ENCODE assay signal across 9 mouse cellular contexts in the genomic region with DNA sequence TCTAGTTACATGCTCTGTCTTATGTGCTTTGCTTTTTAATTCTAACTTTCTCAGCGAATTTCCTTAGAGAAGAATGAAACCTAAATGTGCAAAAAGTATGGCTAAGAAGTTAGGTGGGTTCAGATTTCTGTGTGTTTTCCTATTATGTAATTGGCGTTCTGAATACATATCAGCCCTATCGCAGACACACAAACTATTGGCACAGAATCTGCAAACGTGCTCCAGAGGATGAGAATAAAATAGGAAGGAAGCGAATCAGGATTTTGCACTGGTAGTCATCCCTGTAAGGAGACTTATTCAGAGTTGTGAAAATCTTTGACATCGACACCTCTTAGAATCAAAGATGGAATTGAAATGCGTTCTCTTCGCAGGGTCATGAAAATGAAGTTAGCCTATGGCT.
DNase-seq lines count a peak whose midpoint lies in the region; ATAC-seq lines count a peak whose summit lies in the region.
"Had no signal": no experiment of that assay in that cellular context is flagged by ENCODE, and none has a peak within 500 bp of the region (broad histone marks: within the 10 kb centered on the region; RNA-seq: fewer than 3 reads in every experiment).

No protein-coding gene starts in this region.

- no peak overlapping the region for H3K9ac ChIP-seq in heart, embryonic 11.5 days (ENCODE audit: low read depth, low read length)
- H3K9ac ChIP-seq in midbrain, embryonic 11.5 days (ENCODE audit: low read length), result no peak overlapping the region
- no peak overlapping the region for H3K9ac ChIP-seq in hindbrain, embryonic 16.5 days (ENCODE audit: low read depth, low read length)
- no peak overlapping the region for H3K9ac ChIP-seq in stomach, embryonic 15.5 days

- H3K36me3 ChIP-seq in heart, embryonic 11.5 days (ENCODE audit: control insufficient read depth, insufficient read depth, low read length), result no peaks in the 10 kb centered on the region
- H3K36me3 ChIP-seq in midbrain, embryonic 10.5 days, result no peaks in the 10 kb centered on the region
- no peaks in the 10 kb centered on the region for H3K36me3 ChIP-seq in midbrain, embryonic 11.5 days (ENCODE audit: control insufficient read depth, insufficient read depth, low read length)
- no peaks in the 10 kb centered on the region for H3K36me3 ChIP-seq in hindbrain, embryonic 16.5 days (ENCODE audit: control insufficient read depth, insufficient read depth, low read length)
- no peaks in the 10 kb centered on the region for H3K36me3 ChIP-seq in stomach, embryonic 15.5 days

- H3K4me3 ChIP-seq in heart, embryonic 11.5 days (ENCODE audit: low read depth, low read length), result peak overlapping the region; percentile 25; the same call in 1 of the 2 replicates
- H3K4me3 ChIP-seq in midbrain, embryonic 10.5 days, result peak overlapping the region; percentile 18
- H3K4me3 ChIP-seq in midbrain, embryonic 11.5 days (ENCODE audit: low read depth, low read length), result no peak overlapping the region
- H3K4me3 ChIP-seq in hindbrain, embryonic 16.5 days (ENCODE audit: low read length), result peak overlapping the region; percentile 20
- H3K4me3 ChIP-seq in stomach, embryonic 15.5 days (replicated peaks), result no peak overlapping the region
- H3K4me3 ChIP-seq: erythroblast, embryonic 14.5 days had no signal

- H3K27ac ChIP-seq in heart, embryonic 11.5 days (ENCODE audit: low read depth, low read length), result peak overlapping the region; percentile 66; the same call in 1 of the 2 replicates
- 0 out of 2 replicates have a peak overlapping the region, but pooled peaks have one; percentile 64 for H3K27ac ChIP-seq in midbrain, embryonic 10.5 days (replicated peaks)
- H3K27ac ChIP-seq in midbrain, embryonic 11.5 days (ENCODE audit: low read depth, low read length), result no peak overlapping the region
- no peak overlapping the region for H3K27ac ChIP-seq in hindbrain, embryonic 16.5 days (ENCODE audit: low read depth, low read length)
- H3K27ac ChIP-seq in stomach, embryonic 15.5 days, result no peak overlapping the region

- H3K4me1 ChIP-seq in heart, embryonic 11.5 days (ENCODE audit: control insufficient read depth, insufficient read depth, low read length), result peaks cover 43% of the 10 kb centered on the region
- H3K4me1 ChIP-seq in midbrain, embryonic 10.5 days, result peaks cover 26% of the 10 kb centered on the region
- peaks cover 2% of the 10 kb centered on the region; the same call in 1 of the 2 replicates for H3K4me1 ChIP-seq in midbrain, embryonic 11.5 days (ENCODE audit: control insufficient read depth, insufficient read depth, low read length)
- peaks cover 12% of the 10 kb centered on the region for H3K4me1 ChIP-seq in hindbrain, embryonic 16.5 days (ENCODE audit: control insufficient read depth, insufficient read depth, low read depth, low read length)
- peaks cover 8% of the 10 kb centered on the region; the same call in 1 of the 2 replicates for H3K4me1 ChIP-seq in stomach, embryonic 15.5 days

- 63% methylated on average over 8 of the region's 8 CpGs for WGBS in heart, embryonic 11.5 days (ENCODE audit: insufficient replicate concordance)
- WGBS in midbrain, embryonic 10.5 days, result 81% methylated on average over 8 of the region's 8 CpGs
- 73% methylated on average over 8 of the region's 8 CpGs for WGBS in midbrain, embryonic 11.5 days
- WGBS in hindbrain, embryonic 16.5 days, result 61% methylated on average over 8 of the region's 8 CpGs
- WGBS in stomach, embryonic 15.5 days, result 60% methylated on average over 8 of the region's 8 CpGs

- H3K9me3 ChIP-seq in heart, embryonic 11.5 days (replicated peaks; ENCODE audit: control insufficient read depth, low read length), result no peaks in the 10 kb centered on the region
- H3K9me3 ChIP-seq in midbrain, embryonic 10.5 days (replicated peaks), result no peaks in the 10 kb centered on the region
- H3K9me3 ChIP-seq in midbrain, embryonic 11.5 days (ENCODE audit: control insufficient read depth, low read length), result no peaks in the 10 kb centered on the region
- no peaks in the 10 kb centered on the region for H3K9me3 ChIP-seq in hindbrain, embryonic 16.5 days (ENCODE audit: control insufficient read depth, low read length)
- no peaks in the 10 kb centered on the region for H3K9me3 ChIP-seq in stomach, embryonic 15.5 days

- DNase-seq in heart, adult 9 months (ENCODE audit: low spot score in 2 of 2), result no peak
- DNase-seq in midbrain, embryonic 10.5 days (ENCODE audit: low spot score), result no peak
- DNase-seq in midbrain, embryonic 11.5 days (ENCODE audit: low spot score, missing footprints), result no peak
- DNase-seq in kidney, postnatal 4 days, result no peak

- peak overlapping the region; percentile 58 for H3K4me2 ChIP-seq in heart, embryonic 11.5 days
- no peak overlapping the region for H3K4me2 ChIP-seq in midbrain, embryonic 11.5 days
- peak overlapping the region; percentile 52 for H3K4me2 ChIP-seq in hindbrain, embryonic 16.5 days (ENCODE audit: low read length)
- peak overlapping the region; percentile 39; the same call in 1 of the 2 replicates for H3K4me2 ChIP-seq in stomach, embryonic 15.5 days

- H3K27me3 ChIP-seq in heart, embryonic 11.5 days (ENCODE audit: control insufficient read depth, insufficient read depth, low read length), result no peaks in the 10 kb centered on the region
- H3K27me3 ChIP-seq in midbrain, embryonic 10.5 days (ENCODE audit: low read depth, poor library complexity, severe bottlenecking), result peaks cover 4% of the 10 kb centered on the region; the same call in 1 of the 2 replicates
- no peaks in the 10 kb centered on the region for H3K27me3 ChIP-seq in midbrain, embryonic 11.5 days (ENCODE audit: control insufficient read depth, insufficient read depth, low read length)
- H3K27me3 ChIP-seq in hindbrain, embryonic 16.5 days (replicated peaks; ENCODE audit: control insufficient read depth, insufficient read depth, low read length), result no peaks in the 10 kb centered on the region
- H3K27me3 ChIP-seq in stomach, embryonic 15.5 days (replicated peaks), result no peaks in the 10 kb centered on the region

- ATAC-seq in heart, embryonic 11.5 days (replicated peaks; ENCODE audit: insufficient number of reproducible peaks, low FRiP score, low TSS enrichment), result no peak
- ATAC-seq in midbrain, embryonic 11.5 days (ENCODE audit: low FRiP score), result no peak
- ATAC-seq in hindbrain, embryonic 16.5 days, result no peak
- no peak for ATAC-seq in stomach, embryonic 15.5 days (ENCODE audit: insufficient read depth, low FRiP score, low read depth)
- ATAC-seq in erythroid progenitor cell, adult 5-6 weeks (replicated peaks; ENCODE audit: low FRiP score, poor library complexity, severe bottlenecking), result no peak

Comparison
In these comparisons a context has a peak if more than half of its experiments do, and no peak if none do; other contexts are left out.
1. H3K27ac ChIP-seq: peak in heart, embryonic 11.5 days (single experiment) and midbrain, embryonic 10.5 days (single experiment); none in midbrain, embryonic 11.5 days (single experiment), hindbrain, embryonic 16.5 days (single experiment) and stomach, embryonic 15.5 days (single experiment).
2. H3K4me3 ChIP-seq: peak in heart, embryonic 11.5 days (single experiment), midbrain, embryonic 10.5 days (single experiment) and hindbrain, embryonic 16.5 days (single experiment); none in midbrain, embryonic 11.5 days (single experiment) and stomach, embryonic 15.5 days (single experiment).